Mouse (Mus musculus) intestine, embryonic 15.5 days (tissue): Measurements from ENCODE around the gene Mybl2. TPM values are rescaled to one million over a fixed set of nuclear protein-coding genes. Genes with fewer than 3 reads are reported as not detected.

Experiments used
- ATAC-seq: fragments of 200-750 bp; cut with Nextera tagmentation; 2 replicates; pipeline ENCODE4 v1.8.0; 2017; ENCODE audit warnings: moderate TSS enrichment, moderate library complexity
- H3K27ac ChIP-seq: fragments of 300-500 bp; sonication (generic); 2 replicates; pipeline ENCODE4 v1.5.1; 2015; ENCODE audit warnings: mild to moderate bottlenecking, inconsistent platforms
- H3K27me3 ChIP-seq: fragments of 300-500 bp; sonication (generic); replicated peaks from 2 replicates; pipeline ENCODE4 v1.6.1; 2015; ENCODE audit warnings: inconsistent platforms
- H3K36me3 ChIP-seq: fragments of 300-500 bp; sonication (generic); 2 replicates; pipeline ENCODE4 v1.6.1; 2015; ENCODE audit warnings: inconsistent platforms
- H3K4me1 ChIP-seq: fragments of 300-500 bp; sonication (generic); replicated peaks from 2 replicates; pipeline ENCODE4 v1.6.1; 2015; ENCODE audit warnings: inconsistent platforms
- H3K4me2 ChIP-seq: fragments of 300-500 bp; sonication (generic); replicated peaks from 2 replicates; pipeline ENCODE4 v1.6.1; 2015; ENCODE audit warnings: mild to moderate bottlenecking, inconsistent platforms
- H3K4me3 ChIP-seq: fragments of 300-500 bp; sonication (generic); replicated peaks from 2 replicates; pipeline ENCODE4 v1.5.1; 2015; ENCODE audit warnings: inconsistent platforms
- H3K9ac ChIP-seq: fragments of 300-500 bp; sonication (generic); 2 replicates; pipeline ENCODE4 v1.6.1; 2015; ENCODE audit warnings: inconsistent platforms
- H3K9me3 ChIP-seq: fragments of 300-500 bp; sonication (generic); 2 replicates; pipeline ENCODE4 v1.6.1; 2016; ENCODE audit warnings: inconsistent platforms
- WGBS: fragments of 180-500 bp; shearing (Covaris S2); methylation state at CpG from one replicate; pipeline ENCODE4 v1.1.7; 2015; 5-methylcytosine and 5-hydroxymethylcytosine counted together
- polyA plus RNA-seq: library from polyadenylated mRNA; unstranded; fragments of >200 nt; fragmentation: Nextera tagmentation; extraction: Ambion mirVana; gene quantifications from 2 replicates; pipeline ENCODE4 v1.2.1, GENCODE M21; 2015

The Mybl2 gene
- polyA plus RNA-seq, 1 experiment from 2014 or later: 26.2 TPM

DNA sequence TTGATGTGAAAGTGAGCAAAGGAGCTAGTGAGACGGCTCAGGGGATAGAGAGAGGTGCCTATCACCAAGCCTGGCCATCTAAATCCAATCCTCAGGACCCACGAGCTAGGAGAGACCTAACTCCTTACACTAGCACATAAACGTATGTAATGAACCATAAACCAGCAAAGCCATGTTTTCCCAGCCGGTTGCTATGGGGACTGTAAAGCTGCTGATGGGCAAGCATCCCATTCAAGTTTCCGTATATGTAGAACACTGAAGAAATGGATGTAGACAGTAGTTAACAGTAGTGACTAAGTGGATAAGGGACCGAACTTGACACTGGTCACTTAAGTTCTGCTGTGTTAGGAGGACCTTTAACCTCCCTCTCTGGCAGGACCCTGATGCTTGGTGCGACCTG lies 19.5 kb downstream of the Mybl2 start:
- Histone ChIP-seq H3K4me3 (no peak overlapping the region), H3K27ac (no peak overlapping the region; the same call in 1 of the 2 replicates), H3K9ac (no peak overlapping the region), H3K9me3 (no peaks in the 10 kb centered on the region), H3K4me2 (no peak overlapping the region), H3K27me3 (no peaks in the 10 kb centered on the region), H3K36me3 (peaks cover 12% of the 10 kb centered on the region; the same call in 1 of the 2 replicates), H3K4me1 (0 out of 2 replicates have a peak, but pooled peaks cover 3% of the 10 kb centered on the region)
- 0 out of 2 replicates have a peak, but pooled peaks have one; percentile 13 for ATAC-seq
- WGBS: 84% methylated on average over 7 of the region's 7 CpGs

- H3K4me2 ChIP-seq: no peak overlapping the region
- no peak overlapping the region for H3K4me3 ChIP-seq
- no peaks in the 10 kb centered on the region for H3K27me3 ChIP-seq
- no peaks in the 10 kb centered on the region for H3K9me3 ChIP-seq
- H3K9ac ChIP-seq: no peak overlapping the region
- WGBS: 92% methylated on average over 12 of the region's 12 CpGs
- no peak for ATAC-seq
- H3K27ac ChIP-seq: no peak overlapping the region
- H3K36me3 ChIP-seq: peaks cover 12% of the 10 kb centered on the region; the same call in 1 of the 2 replicates
- H3K4me1 ChIP-seq: 0 out of 2 replicates have a peak, but pooled peaks cover 3% of the 10 kb centered on the region
Measured at GRCm38 (mm10) chr2:163074808-163075207, 20.3 kb downstream of the Mybl2 start.

- Histone ChIP-seq H3K36me3 (peaks cover 12% of the 10 kb centered on the region; the same call in 1 of the 2 replicates), H3K4me1 (0 out of 2 replicates have a peak, but pooled peaks cover 3% of the 10 kb centered on the region), H3K4me2 (no peak overlapping the region), H3K4me3 (no peak overlapping the region), H3K9ac (no peak overlapping the region), H3K27ac (no peak overlapping the region), H3K27me3 (no peaks in the 10 kb centered on the region), H3K9me3 (no peaks in the 10 kb centered on the region)
- no peak for ATAC-seq
- WGBS: 82% methylated on average over 3 of the region's 3 CpGs
Measured at GRCm38 (mm10) chr2:163075234-163075633, 20.7 kb downstream of the Mybl2 start.

DNA sequence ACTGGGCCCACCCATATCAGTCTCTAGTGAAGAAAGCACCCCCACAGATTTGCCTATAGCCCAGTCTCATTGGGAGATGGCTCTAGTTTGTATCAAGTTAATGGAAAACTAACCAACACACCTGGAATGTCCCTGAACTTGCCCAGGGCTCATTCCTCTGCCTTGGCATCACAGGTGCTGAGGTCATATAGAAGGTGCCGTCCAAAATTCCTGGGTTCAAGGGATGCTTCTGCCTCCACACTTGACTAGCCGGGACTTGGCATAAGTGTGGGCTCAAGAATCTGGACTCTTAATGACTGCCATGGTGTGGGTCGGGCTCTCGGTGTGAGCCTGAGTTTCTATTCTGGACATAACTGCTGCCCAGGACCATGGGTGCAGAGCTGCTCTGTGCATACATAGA lies 24.6 kb downstream of the Mybl2 start:
- Histone ChIP-seq H3K4me3 (no peak overlapping the region), H3K27ac (no peak overlapping the region), H3K4me2 (no peak overlapping the region), H3K9me3 (no peaks in the 10 kb centered on the region), H3K4me1 (no peaks in the 10 kb centered on the region), H3K9ac (no peak overlapping the region), H3K36me3 (0 out of 2 replicates have a peak, but pooled peaks cover 8% of the 10 kb centered on the region), H3K27me3 (no peaks in the 10 kb centered on the region)
- no peak for ATAC-seq
- WGBS: 92% methylated on average over 4 of the region's 4 CpGs

DNA sequence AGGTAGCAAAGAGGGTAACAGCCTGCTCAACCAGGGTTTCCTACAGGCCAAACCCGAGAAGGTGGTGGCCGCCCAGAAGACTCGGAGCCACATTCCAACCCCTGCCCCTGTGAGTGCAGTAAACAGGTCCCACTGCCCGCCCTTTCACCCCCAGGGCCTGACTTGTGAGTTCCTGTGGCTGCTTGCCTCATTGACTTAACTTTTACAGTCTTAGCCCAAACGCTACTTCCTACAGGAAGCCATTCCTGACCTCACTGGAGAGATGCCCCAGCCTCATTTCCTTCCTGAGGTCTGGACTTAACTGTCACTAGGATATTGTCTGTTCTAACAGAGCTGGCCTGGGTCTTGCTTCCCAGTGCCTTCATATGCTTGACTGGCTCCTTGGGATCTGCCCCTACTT lies 28.1 kb downstream of the Mybl2 start:
- Histone ChIP-seq H3K4me1 (no peaks in the 10 kb centered on the region), H3K9ac (no peak overlapping the region), H3K9me3 (no peaks in the 10 kb centered on the region), H3K27ac (no peak overlapping the region), H3K4me3 (no peak overlapping the region), H3K4me2 (no peak overlapping the region), H3K36me3 (no peaks in the 10 kb centered on the region), H3K27me3 (no peaks in the 10 kb centered on the region)
- no peak for ATAC-seq
- WGBS: 66% methylated on average over 5 of the region's 5 CpGs

- no peak overlapping the region for H3K9ac ChIP-seq
- H3K4me1 ChIP-seq: no peaks in the 10 kb centered on the region
- no peak overlapping the region for H3K4me2 ChIP-seq
- H3K9me3 ChIP-seq: no peaks in the 10 kb centered on the region
- no peak overlapping the region for H3K27ac ChIP-seq
- ATAC-seq: no peak
- H3K4me3 ChIP-seq: no peak overlapping the region
- WGBS: 90% methylated on average over 3 of the region's 3 CpGs
- no peaks in the 10 kb centered on the region for H3K27me3 ChIP-seq
- no peaks in the 10 kb centered on the region for H3K36me3 ChIP-seq
Measured at GRCm38 (mm10) chr2:163084519-163084918, 30.0 kb downstream of the Mybl2 start.

DNA sequence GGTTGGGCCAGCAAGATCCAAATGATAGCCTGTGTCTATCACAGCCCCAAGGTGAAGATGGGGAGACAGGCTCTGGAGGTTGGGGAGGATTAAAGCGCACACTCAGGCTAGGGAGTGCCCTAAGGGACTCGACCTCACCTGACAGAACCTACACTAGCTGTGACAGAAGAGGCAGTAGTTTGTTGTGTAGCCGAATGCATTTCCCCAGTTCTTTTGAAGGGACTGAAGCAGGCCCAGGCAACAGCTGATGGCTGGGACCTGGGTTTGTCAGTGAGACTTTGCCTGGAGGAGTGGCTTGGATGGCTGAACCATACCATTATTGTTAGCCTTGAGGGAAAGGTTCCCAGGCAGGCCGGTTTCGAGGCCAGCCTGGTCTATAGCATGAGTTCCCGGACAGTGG lies 30.6 kb downstream of the Mybl2 start:
- no peak for ATAC-seq
- no peaks in the 10 kb centered on the region for H3K27me3 ChIP-seq
- H3K4me3 ChIP-seq: no peak overlapping the region
- 88% methylated on average over 6 of the region's 6 CpGs for WGBS
- H3K36me3 ChIP-seq: no peaks in the 10 kb centered on the region
- no peaks in the 10 kb centered on the region for H3K9me3 ChIP-seq
- H3K4me1 ChIP-seq: no peaks in the 10 kb centered on the region
- no peak overlapping the region for H3K27ac ChIP-seq
- H3K9ac ChIP-seq: no peak overlapping the region
- H3K4me2 ChIP-seq: no peak overlapping the region

DNA sequence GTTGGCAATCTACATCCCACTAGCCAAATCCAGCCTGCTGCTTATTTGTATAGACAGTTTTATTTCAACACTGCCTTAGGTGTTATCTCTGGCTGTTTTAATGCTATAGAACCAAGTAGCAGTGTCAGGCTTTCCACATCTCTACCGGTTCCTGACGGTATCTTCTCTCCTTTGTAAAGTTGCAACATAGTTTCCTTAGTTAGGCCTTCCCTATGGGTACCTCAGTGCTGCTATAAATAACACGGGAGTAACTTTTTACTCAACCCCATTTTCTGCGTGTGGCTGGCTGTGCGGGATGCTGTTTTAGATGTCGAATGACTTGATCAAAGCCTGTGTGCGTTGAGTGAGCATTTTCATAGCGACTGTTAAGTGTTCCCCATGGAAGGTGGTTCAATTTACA lies 32.1 kb downstream of the Mybl2 start:
- no peaks in the 10 kb centered on the region for H3K4me1 ChIP-seq
- H3K4me3 ChIP-seq: no peak overlapping the region
- no peak overlapping the region for H3K9ac ChIP-seq
- no peak overlapping the region for H3K27ac ChIP-seq
- ATAC-seq: no peak
- no peaks in the 10 kb centered on the region for H3K27me3 ChIP-seq
- no peaks in the 10 kb centered on the region for H3K9me3 ChIP-seq
- 78% methylated on average over 8 of the region's 8 CpGs for WGBS
- no peak overlapping the region for H3K4me2 ChIP-seq
- no peaks in the 10 kb centered on the region for H3K36me3 ChIP-seq

GRCm38 (mm10) chr2:163087728-163088127 lies 33.2 kb downstream of the Mybl2 start, which contains the start of gene Gtsf1l:
TSS of gene Gtsf1l (minus strand) at chr2:163087855.
- Histone ChIP-seq H3K9ac (no peak within 1 kb of the TSS), H3K27ac (no peak within 1 kb of the TSS), H3K27me3 (no peaks in the 10 kb centered on the region), H3K4me1 (no peaks in the 10 kb centered on the region), H3K4me2 (no peak within 1 kb of the TSS), H3K9me3 (no peaks in the 10 kb centered on the region), H3K4me3 (no peak within 1 kb of the TSS), H3K36me3 (no peaks in the 10 kb centered on the region)
- no peak for ATAC-seq
- WGBS: 87% methylated on average over 9 of the region's 9 CpGs

GRCm38 (mm10) chr2:163089475-163090123 lies 35.1 kb downstream of the Mybl2 start:
- Histone ChIP-seq H3K36me3 (no peaks in the 10 kb centered on the region), H3K27ac (no peak overlapping the region), H3K9ac (no peak overlapping the region), H3K4me1 (no peaks in the 10 kb centered on the region), H3K4me3 (no peak overlapping the region), H3K4me2 (no peak overlapping the region), H3K9me3 (no peaks in the 10 kb centered on the region), H3K27me3 (no peaks in the 10 kb centered on the region)
- 76% methylated on average over 5 of the region's 5 CpGs for WGBS
- ATAC-seq: no peak

DNA sequence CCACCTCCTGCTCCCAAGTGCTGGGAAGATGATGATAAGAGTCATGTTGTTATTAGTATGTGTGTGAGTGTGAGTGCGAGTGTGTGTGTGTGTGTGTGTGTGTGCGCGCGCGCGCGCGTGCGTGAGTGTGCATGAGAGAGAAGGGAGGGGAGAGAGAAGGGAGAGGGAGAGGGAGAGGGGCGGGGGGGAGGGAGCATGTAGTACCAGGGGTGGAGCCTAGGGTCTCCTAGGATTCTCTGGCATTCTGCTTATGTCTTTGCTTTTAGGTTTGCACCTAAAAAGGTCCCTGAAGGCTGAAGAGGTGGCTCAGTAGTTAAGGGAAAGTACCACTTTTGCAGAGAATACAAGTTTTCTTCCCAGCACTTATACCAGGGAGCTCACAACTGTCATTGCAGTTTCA lies 40.4 kb downstream of the Mybl2 start:
- no peaks in the 10 kb centered on the region for H3K36me3 ChIP-seq
- WGBS: 85% methylated on average over 10 of the region's 10 CpGs
- H3K4me1 ChIP-seq: 0 out of 2 replicates have a peak, but pooled peaks cover 2% of the 10 kb centered on the region
- no peak overlapping the region for H3K4me3 ChIP-seq
- no peak overlapping the region for H3K9ac ChIP-seq
- H3K27me3 ChIP-seq: no peaks in the 10 kb centered on the region
- H3K27ac ChIP-seq: no peak overlapping the region
- no peak overlapping the region for H3K4me2 ChIP-seq
- ATAC-seq: no peak
- no peaks in the 10 kb centered on the region for H3K9me3 ChIP-seq

DNA sequence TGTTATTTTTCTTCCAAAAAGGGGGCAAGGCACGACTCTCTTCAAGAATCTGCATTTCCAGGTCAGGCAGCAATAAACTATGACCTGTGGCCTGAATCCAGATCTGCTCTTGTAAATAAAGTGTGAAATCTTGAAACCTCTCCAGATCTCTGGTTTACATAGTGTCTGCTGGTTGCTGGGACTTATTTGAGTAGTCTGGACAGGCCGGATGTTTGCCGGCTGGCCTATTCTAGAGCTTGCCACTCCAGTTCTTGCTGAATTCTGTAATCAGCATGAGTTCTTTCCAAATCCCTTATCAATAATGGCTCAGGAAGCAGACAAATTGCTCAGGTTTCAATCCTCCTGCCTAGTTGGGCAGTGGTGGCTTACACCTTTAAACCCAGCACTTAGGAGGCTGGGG lies 41.3 kb downstream of the Mybl2 start:
- no peak for ATAC-seq
- no peak overlapping the region for H3K27ac ChIP-seq
- 27% methylated on average over 3 of the region's 3 CpGs for WGBS
- no peak overlapping the region for H3K4me3 ChIP-seq
- no peak overlapping the region for H3K4me2 ChIP-seq
- no peaks in the 10 kb centered on the region for H3K9me3 ChIP-seq
- H3K27me3 ChIP-seq: no peaks in the 10 kb centered on the region
- H3K36me3 ChIP-seq: no peaks in the 10 kb centered on the region
- 0 out of 2 replicates have a peak, but pooled peaks cover 2% of the 10 kb centered on the region for H3K4me1 ChIP-seq
- no peak overlapping the region for H3K9ac ChIP-seq

GRCm38 (mm10) chr2:163099919-163100318 lies 45.4 kb downstream of the Mybl2 start:
- WGBS: 49% methylated on average over 8 of the region's 8 CpGs
- Histone ChIP-seq H3K9ac (no peak overlapping the region), H3K9me3 (no peaks in the 10 kb centered on the region), H3K27ac (no peak overlapping the region), H3K4me3 (no peak overlapping the region), H3K27me3 (no peaks in the 10 kb centered on the region), H3K36me3 (no peaks in the 10 kb centered on the region), H3K4me2 (no peak overlapping the region), H3K4me1 (peaks cover 13% of the 10 kb centered on the region; the same call in 1 of the 2 replicates)
- no peak for ATAC-seq
